Mouse (Mus musculus) T-helper 2 cell (primary cell): Measurements from ENCODE around the gene Plekha3.

Experiments used
- in situ Hi-C: fragments of 300-600 bp; cut with MboI, MseI; formaldehyde crosslinking; loops from one replicate; pipeline ENCODE4 v1.15.1; 2025; ENCODE audit warnings: high pct_unique_total_duplicates

Gene Plekha3

GRCm38 (mm10) chr2:76675949-76676348, 868 bp downstream of the Plekha3 start:
- in situ Hi-C loops, result loop anchor here (25.0 kb wide), 1 partner anchor 1261 kb away; the partner anchor contains the start of gene Cwc22

- in situ Hi-C loops, result loop anchor here (25.0 kb wide), 1 partner anchor 1261 kb away; the partner anchor contains the start of gene Cwc22
Measured at GRCm38 (mm10) chr2:76676401-76677226, 1.5 kb downstream of the Plekha3 start.

GRCm38 (mm10) chr2:76682301-76682700, 7.2 kb downstream of the Plekha3 start:
- in situ Hi-C loops, result loop anchor here (5.0 to 25.0 kb wide), 2 partner anchors 310 to 1255 kb away; partner anchors contain the start of gene Cwc22

GRCm38 (mm10) chr2:76686986-76687385, 11.9 kb downstream of the Plekha3 start:
- in situ Hi-C loops, result loop anchor here (25.0 kb wide), 1 partner anchor 1250 kb away; the partner anchor contains the start of gene Cwc22

- in situ Hi-C loops, result loop anchor here (25.0 kb wide), 1 partner anchor 1250 kb away; the partner anchor contains the start of gene Cwc22
Measured at GRCm38 (mm10) chr2:76687608-76688007, 12.5 kb downstream of the Plekha3 start.

GRCm38 (mm10) chr2:76688162-76688561, 13.1 kb downstream of the Plekha3 start:
- in situ Hi-C loops, result loop anchor here (25.0 kb wide), 1 partner anchor 1249 kb away; the partner anchor contains the start of gene Cwc22

- in situ Hi-C loops, result loop anchor here (25.0 kb wide), 1 partner anchor 1247 kb away; the partner anchor contains the start of gene Cwc22
Measured at GRCm38 (mm10) chr2:76690436-76691204, 15.5 kb downstream of the Plekha3 start.

GRCm38 (mm10) chr2:76693765-76694164, 18.7 kb downstream of the Plekha3 start:
- in situ Hi-C loops, result loop anchor here (25.0 kb wide), 1 partner anchor 1244 kb away; the partner anchor contains the start of gene Cwc22

- in situ Hi-C loops, result loop anchor here (25.0 kb wide), 1 partner anchor 1242 kb away; the partner anchor contains the start of gene Cwc22
Measured at GRCm38 (mm10) chr2:76695290-76695689, 20.2 kb downstream of the Plekha3 start.

- in situ Hi-C loops, result no loop called here
Measured at GRCm38 (mm10) chr2:76702188-76702587, 27.1 kb downstream of the Plekha3 start.

GRCm38 (mm10) chr2:76702751-76703150, 27.7 kb downstream of the Plekha3 start:
- in situ Hi-C loops, result no loop called here

GRCm38 (mm10) chr2:76705655-76706054, 30.6 kb downstream of the Plekha3 start:
- in situ Hi-C loops, result no loop called here

- in situ Hi-C loops, result no loop called here
Measured at GRCm38 (mm10) chr2:76708512-76708911, 33.4 kb downstream of the Plekha3 start.

- in situ Hi-C loops, result no loop called here
Measured at GRCm38 (mm10) chr2:76714984-76715383, 39.9 kb downstream of the Plekha3 start.

- in situ Hi-C loops, result loop anchor here (5.0 kb wide), 1 partner anchor 473 kb away; no protein-coding TSS in a partner anchor
Measured at GRCm38 (mm10) chr2:76719650-76720049, 44.6 kb downstream of the Plekha3 start.
